Mouse (Mus musculus) stomach, embryonic 16.5 days (tissue): ENCODE measurements around the gene Tarbp1. TPM values are rescaled to one million over a fixed set of nuclear protein-coding genes. Genes with fewer than 3 reads are reported as not detected.

Experiments used
- ATAC-seq: fragments of 200-750 bp; cut with Nextera tagmentation; 2 replicates; pipeline ENCODE4 v1.8.0; 2017; ENCODE audit warnings: moderate number of reproducible peaks, moderate TSS enrichment; ENCODE audit not compliant: insufficient read depth, low FRiP score
- H3K27ac ChIP-seq: fragments of 300-500 bp; sonication (generic); 2 replicates; pipeline ENCODE4 v1.5.1; 2014; ENCODE audit warnings: low read length
- H3K27me3 ChIP-seq: fragments of 300-500 bp; sonication (generic); 2 replicates; pipeline ENCODE4 v1.6.1; 2014; ENCODE audit warnings: low read length, control low read depth, mixed read lengths; ENCODE audit not compliant: control insufficient read depth, insufficient read depth
- H3K36me3 ChIP-seq: fragments of 300-500 bp; sonication (generic); 2 replicates; pipeline ENCODE4 v1.6.1; 2014; ENCODE audit warnings: low read length; ENCODE audit not compliant: control insufficient read depth, insufficient read depth
- H3K4me1 ChIP-seq: fragments of 300-500 bp; sonication (generic); 2 replicates; pipeline ENCODE4 v1.6.1; 2014; ENCODE audit warnings: low read length, control low read depth, mixed read lengths; ENCODE audit not compliant: control insufficient read depth, insufficient read depth
- H3K4me2 ChIP-seq: fragments of 300-500 bp; sonication (generic); 2 replicates; pipeline ENCODE4 v1.6.1; 2014; ENCODE audit warnings: low read depth, low read length, mixed read lengths
- H3K4me3 ChIP-seq: fragments of 300-500 bp; sonication (generic); replicated peaks from 2 replicates; pipeline ENCODE4 v1.5.1; 2014; ENCODE audit warnings: mild to moderate bottlenecking, low read length
- H3K9ac ChIP-seq: fragments of 300-500 bp; sonication (generic); 2 replicates; pipeline ENCODE4 v1.6.1; 2014; ENCODE audit warnings: low read length
- H3K9me3 ChIP-seq: fragments of 300-500 bp; sonication (generic); replicated peaks from 2 replicates; pipeline ENCODE4 v1.6.1; 2016; ENCODE audit warnings: low read length, control low read depth; ENCODE audit not compliant: control insufficient read depth
- WGBS: fragments of 180-500 bp; shearing (Covaris S2); extraction: QIAGEN DNeasy Blood & Tissue Kit; methylation state at CpG from one replicate; pipeline ENCODE4 v1.1.7; 2014; 5-methylcytosine and 5-hydroxymethylcytosine counted together
- polyA plus RNA-seq: library from polyadenylated mRNA; unstranded; fragments of >200 nt; fragmentation: Nextera tagmentation; extraction: Ambion mirVana; gene quantifications from 2 replicates; pipeline ENCODE4 v1.2.1, GENCODE M21; 2015

Tarbp1 gene
- polyA plus RNA-seq, 1 experiment from 2014 or later: 2.2 TPM

GRCm38 (mm10) chr8:126496915-126497314 lies 22.1 kb upstream of the Tarbp1 start:
- Histone ChIP-seq H3K4me1 (peaks cover 10% of the 10 kb centered on the region; the same call in 1 of the 2 replicates), H3K27me3 (no peaks in the 10 kb centered on the region), H3K4me3 (no peak overlapping the region), H3K9ac (peak overlapping the region; percentile 55; the same call in 1 of the 2 replicates), H3K4me2 (no peak overlapping the region), H3K36me3 (no peaks in the 10 kb centered on the region), H3K9me3 (no peaks in the 10 kb centered on the region), H3K27ac (no peak overlapping the region; the same call in 1 of the 2 replicates)
- ATAC-seq: no peak
- WGBS: 76% methylated on average over 5 of the region's 5 CpGs

GRCm38 (mm10) chr8:126495461-126495860 lies 20.6 kb upstream of the Tarbp1 start:
- Histone ChIP-seq H3K36me3 (no peaks in the 10 kb centered on the region), H3K27ac (no peak overlapping the region), H3K4me3 (no peak overlapping the region), H3K9me3 (no peaks in the 10 kb centered on the region), H3K4me1 (peaks cover 10% of the 10 kb centered on the region; the same call in 1 of the 2 replicates), H3K27me3 (no peaks in the 10 kb centered on the region), H3K9ac (no peak overlapping the region), H3K4me2 (no peak overlapping the region)
- ATAC-seq: no peak
- WGBS: 80% methylated on average over 12 of the region's 12 CpGs

- Histone ChIP-seq H3K4me3 (no peak overlapping the region), H3K4me2 (no peak overlapping the region), H3K4me1 (peaks cover 10% of the 10 kb centered on the region; the same call in 1 of the 2 replicates), H3K27ac (no peak overlapping the region), H3K36me3 (no peaks in the 10 kb centered on the region), H3K9me3 (no peaks in the 10 kb centered on the region), H3K27me3 (no peaks in the 10 kb centered on the region), H3K9ac (no peak overlapping the region)
- ATAC-seq: no peak
- 77% methylated on average over 15 of the region's 15 CpGs for WGBS
Measured at GRCm38 (mm10) chr8:126494160-126495110, 19.6 kb upstream of the Tarbp1 start.

GRCm38 (mm10) chr8:126482938-126483337 lies 8.1 kb upstream of the Tarbp1 start:
- Histone ChIP-seq H3K36me3 (no peaks in the 10 kb centered on the region), H3K27ac (no peak overlapping the region), H3K9me3 (no peaks in the 10 kb centered on the region), H3K27me3 (no peaks in the 10 kb centered on the region), H3K4me1 (no peaks in the 10 kb centered on the region), H3K4me2 (no peak overlapping the region), H3K9ac (no peak overlapping the region), H3K4me3 (no peak overlapping the region)
- 7% methylated on average over 5 of the region's 5 CpGs for WGBS
- ATAC-seq: no peak

GRCm38 (mm10) chr8:126482348-126482720 lies 7.5 kb upstream of the Tarbp1 start:
- H3K9ac ChIP-seq: no peak overlapping the region
- no peaks in the 10 kb centered on the region for H3K27me3 ChIP-seq
- no peak overlapping the region for H3K4me3 ChIP-seq
- H3K4me1 ChIP-seq: no peaks in the 10 kb centered on the region
- H3K4me2 ChIP-seq: no peak overlapping the region
- no peak for ATAC-seq
- no peaks in the 10 kb centered on the region for H3K36me3 ChIP-seq
- no peaks in the 10 kb centered on the region for H3K9me3 ChIP-seq
- no peak overlapping the region for H3K27ac ChIP-seq
- WGBS: 61% methylated on average over 2 of the region's 2 CpGs

GRCm38 (mm10) chr8:126481494-126482347 lies 6.9 kb upstream of the Tarbp1 start:
- Histone ChIP-seq H3K36me3 (no peaks in the 10 kb centered on the region), H3K4me1 (no peaks in the 10 kb centered on the region), H3K4me2 (no peak overlapping the region), H3K27me3 (no peaks in the 10 kb centered on the region), H3K4me3 (no peak overlapping the region), H3K9ac (no peak overlapping the region), H3K9me3 (no peaks in the 10 kb centered on the region), H3K27ac (no peak overlapping the region)
- peak; percentile 47; the same call in 1 of the 2 replicates for ATAC-seq
- WGBS: 41% methylated on average over 8 of the region's 8 CpGs

GRCm38 (mm10) chr8:126480366-126480765 lies 5.5 kb upstream of the Tarbp1 start:
- ATAC-seq: no peak
- no peak overlapping the region for H3K4me2 ChIP-seq

GRCm38 (mm10) chr8:126478714-126479113 lies 3.8 kb upstream of the Tarbp1 start:
- peaks cover 4% of the 10 kb centered on the region; the same call in 1 of the 2 replicates for H3K4me1 ChIP-seq
- H3K27ac ChIP-seq: no peak overlapping the region
- ATAC-seq: no peak
- no peak overlapping the region for H3K4me3 ChIP-seq
- no peaks in the 10 kb centered on the region for H3K9me3 ChIP-seq
- H3K9ac ChIP-seq: no peak overlapping the region
- H3K4me2 ChIP-seq: no peak overlapping the region
- 14% methylated on average over 3 of the region's 3 CpGs for WGBS
- no peaks in the 10 kb centered on the region for H3K36me3 ChIP-seq
- no peaks in the 10 kb centered on the region for H3K27me3 ChIP-seq

More at GRCm38 (mm10) chr8:126480366-126480765, 5.5 kb upstream of the Tarbp1 start:
- 77% methylated on average over 2 of the region's 2 CpGs for WGBS
- no peak overlapping the region for H3K4me3 ChIP-seq
- H3K4me1 ChIP-seq: no peaks in the 10 kb centered on the region
- H3K9ac ChIP-seq: no peak overlapping the region
- H3K36me3 ChIP-seq: no peaks in the 10 kb centered on the region
- no peaks in the 10 kb centered on the region for H3K27me3 ChIP-seq
- H3K9me3 ChIP-seq: no peaks in the 10 kb centered on the region
- no peak overlapping the region for H3K27ac ChIP-seq
